Mouse (Mus musculus) hindlimb bud, embryonic 11.5 days (tissue): ENCODE measurements around the gene Tle6.

ENCODE experiments used
- DNase-seq: peaks from one replicate; pipeline ENCODE4 v3.0.0-alpha.2; 2012; ENCODE audit warnings: low read depth, low spot score; ENCODE audit errors: extremely low spot score

The Tle6 gene

GRCm38 (mm10) chr10:81595599-81595998, 5.3 kb downstream of the Tle6 start:
- no peak for DNase-seq

- no peak for DNase-seq
Measured at GRCm38 (mm10) chr10:81593935-81594334, 6.9 kb downstream of the Tle6 start.

GRCm38 (mm10) chr10:81593223-81593622, 7.7 kb downstream of the Tle6 start:
- no peak for DNase-seq

GRCm38 (mm10) chr10:81592631-81593030, 8.2 kb downstream of the Tle6 start:
- DNase-seq = no peak

- no peak for DNase-seq
Measured at GRCm38 (mm10) chr10:81591846-81592245, 9.0 kb downstream of the Tle6 start.

- DNase-seq = no peak
Measured at GRCm38 (mm10) chr10:81588739-81589138, 12.1 kb downstream of the Tle6 start.

- DNase-seq = no peak
Measured at GRCm38 (mm10) chr10:81583347-81583746, 17.5 kb downstream of the Tle6 start.

- DNase-seq = no peak
Measured at GRCm38 (mm10) chr10:81580441-81581070, 20.3 kb downstream of the Tle6 start.

- no peak for DNase-seq
Measured at GRCm38 (mm10) chr10:81579967-81580366, 20.9 kb downstream of the Tle6 start.

GRCm38 (mm10) chr10:81575695-81576094, 25.2 kb downstream of the Tle6 start:
- DNase-seq = no peak

- DNase-seq = no peak
Measured at GRCm38 (mm10) chr10:81575208-81575631, 25.7 kb downstream of the Tle6 start.

GRCm38 (mm10) chr10:81574081-81575056, 26.5 kb downstream of the Tle6 start, which contains the start of gene Tle2:
TSS of gene Tle2 (plus strand) at chr10:81574561.
- no peak for DNase-seq

- DNase-seq = no peak
Measured at GRCm38 (mm10) chr10:81572975-81573374, 27.9 kb downstream of the Tle6 start.

- DNase-seq = no peak
Measured at GRCm38 (mm10) chr10:81572133-81572671, 28.7 kb downstream of the Tle6 start.

GRCm38 (mm10) chr10:81571501-81571876, 29.4 kb downstream of the Tle6 start:
- peak; percentile 97 for DNase-seq

- DNase-seq = peak; percentile 88
Measured at GRCm38 (mm10) chr10:81570831-81571500, 29.9 kb downstream of the Tle6 start.

- DNase-seq = peak; percentile 47
Measured at GRCm38 (mm10) chr10:81570238-81570800, 30.6 kb downstream of the Tle6 start.

GRCm38 (mm10) chr10:81569507-81570237, 31.2 kb downstream of the Tle6 start:
- DNase-seq = no peak

GRCm38 (mm10) chr10:81568381-81569191, 32.3 kb downstream of the Tle6 start:
- no peak for DNase-seq
